Mouse (Mus musculus) layer of hippocampus, adult 2 months (tissue): Measurements from ENCODE around the gene Wfdc15a. TPM values are rescaled to one million over a fixed set of nuclear protein-coding genes. Genes with fewer than 3 reads are reported as not detected.

Experiments
- DNase-seq, 2 experiments: peaks; one replicate each; pipeline ENCODE4 v3.0.0; 2022; ENCODE audit warnings: low spot score in 2 of 2
- H3K27ac ChIP-seq: fragments of 200-600 bp; 2 replicates; pipeline ENCODE4 v1.8.1; 2022
- H3K4me3 ChIP-seq: fragments of 200-600 bp; 2 replicates; pipeline ENCODE4 v1.8.1; 2022; ENCODE audit warnings: mild to moderate bottlenecking
- CTCF ChIP-seq: fragments of 200-600 bp; conservative IDR thresholded peaks from 2 replicates; pipeline ENCODE4 v1.8.1; 2022; ENCODE audit warnings: antibody characterized with exemption, mild to moderate bottlenecking, moderate library complexity
- total RNA-seq, 2 experiments: library from RNA; stranded (reverse); gene quantifications; 2 replicates each; pipeline ENCODE4 v1.2.3; 2021

The Wfdc15a gene
- total RNA-seq, 2 experiments from 2014 or later = not detected

GRCm38 (mm10) chr2:164168571-164168946 is 31.4 kb downstream of the Wfdc15a start:
- H3K4me3 ChIP-seq = peak overlapping the region; percentile 42
- peak in 1 of 2 experiments; percentile 44 for DNase-seq
- no peak overlapping the region for H3K27ac ChIP-seq
- TF ChIP-seq CTCF = peak; percentile 61

- TF ChIP-seq CTCF = no peak
- peak in 1 of 2 experiments; percentile 17 for DNase-seq
- peak overlapping the region; percentile 42 for H3K4me3 ChIP-seq
- no peak overlapping the region for H3K27ac ChIP-seq
Observed at GRCm38 (mm10) chr2:164167752-164168570, 32.0 kb downstream of the Wfdc15a start.

DNA sequence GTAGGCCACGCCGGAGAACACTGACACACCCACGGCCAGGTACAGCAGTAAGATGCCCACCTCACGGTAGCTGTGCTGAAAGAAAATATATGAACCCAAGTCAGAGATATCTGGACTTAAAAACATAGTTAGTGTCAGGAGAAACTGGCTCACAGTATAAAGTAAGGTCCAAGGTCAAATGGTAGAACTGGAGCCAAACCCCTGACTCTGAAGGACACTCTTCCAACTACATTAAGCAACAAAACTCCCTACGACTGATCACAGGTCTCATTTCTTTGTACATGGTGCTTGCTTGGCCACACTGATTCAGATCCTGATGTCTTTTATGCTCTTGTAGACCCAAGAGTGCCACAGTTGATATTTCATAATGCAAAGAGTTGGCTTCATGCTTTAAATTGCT is 35.0 kb downstream of the Wfdc15a start:
- H3K4me3 ChIP-seq = no peak overlapping the region
- TF ChIP-seq CTCF = no peak
- H3K27ac ChIP-seq = no peak overlapping the region
- no peak for DNase-seq

- H3K27ac ChIP-seq = no peak overlapping the region
- DNase-seq = no peak
- no peak overlapping the region for H3K4me3 ChIP-seq
- no peak for TF ChIP-seq CTCF
Observed at GRCm38 (mm10) chr2:164161515-164162055, 38.3 kb downstream of the Wfdc15a start.

GRCm38 (mm10) chr2:164158838-164159237 is 41.1 kb downstream of the Wfdc15a start:
- Histone ChIP-seq H3K27ac (no peak overlapping the region; the same call in 1 of the 2 replicates), H3K4me3 (no peak overlapping the region)
- DNase-seq = no peak
- TF ChIP-seq CTCF = no peak

GRCm38 (mm10) chr2:164156158-164156557 is 43.8 kb downstream of the Wfdc15a start:
- Histone ChIP-seq H3K27ac (no peak overlapping the region), H3K4me3 (no peak overlapping the region)
- DNase-seq = no peak
- TF ChIP-seq CTCF = no peak

DNA sequence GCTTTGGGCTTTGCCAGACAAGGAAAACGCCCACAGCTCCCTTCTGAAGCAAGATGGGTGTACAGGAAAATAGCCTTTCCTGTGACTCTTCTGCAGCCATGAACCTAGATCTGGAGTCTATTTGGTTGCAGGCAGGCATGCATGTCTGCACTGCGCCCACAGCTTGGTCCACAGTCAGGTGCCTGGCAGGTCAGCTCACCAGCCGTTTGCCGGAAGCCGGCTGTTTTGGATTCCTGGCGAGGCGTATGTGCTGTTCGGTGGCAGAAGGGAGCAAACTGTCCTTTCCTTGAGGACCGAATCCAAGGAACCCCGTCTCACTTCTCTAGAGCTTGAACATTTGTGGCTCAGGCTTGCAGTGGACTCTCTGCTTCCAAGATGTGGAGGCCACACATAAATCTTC is 45.9 kb downstream of the Wfdc15a start:
- no peak for DNase-seq
- H3K4me3 ChIP-seq = no peak overlapping the region
- H3K27ac ChIP-seq = 0 out of 2 replicates have a peak overlapping the region, but pooled peaks have one; percentile 12
- no peak for TF ChIP-seq CTCF

- TF ChIP-seq CTCF = no peak
- DNase-seq = no peak
- H3K4me3 ChIP-seq = no peak overlapping the region
- H3K27ac ChIP-seq = no peak overlapping the region
Observed at GRCm38 (mm10) chr2:164152341-164152740, 47.6 kb downstream of the Wfdc15a start.

- no peak for DNase-seq
- no peak for TF ChIP-seq CTCF
- Histone ChIP-seq H3K4me3 (no peak overlapping the region), H3K27ac (peak overlapping the region; percentile 32; the same call in 1 of the 2 replicates)
Observed at GRCm38 (mm10) chr2:164150086-164150760, 49.7 kb downstream of the Wfdc15a start.

Other genes starting within 250 kb of the Wfdc15a start
- gene Ywhab, start 205.2 kb downstream of the Wfdc15a start, total RNA-seq = 100 to 1,000 TPM; 520 to 529 TPM
- gene Pabpc1l, start 174.7 kb downstream of the Wfdc15a start, total RNA-seq = 1 to 10 TPM; 1.1 to 1.2 TPM
- gene Stk4, start 129.8 kb downstream of the Wfdc15a start, total RNA-seq = 10 to 100 TPM; 46.9 to 50.4 TPM
- 100 to 1,000 TPM; 107 to 108 TPM for gene Tomm34, start 129.0 kb downstream of the Wfdc15a start, total RNA-seq
- 1 to 10 TPM; 4.4 to 5.7 TPM for gene Kcns1, start 29.0 kb downstream of the Wfdc15a start, total RNA-seq
- not detected for gene Wfdc5, start 17.4 kb downstream of the Wfdc15a start, total RNA-seq
- not detected for gene Wfdc12, start 9.5 kb downstream of the Wfdc15a start, total RNA-seq
- not detected for gene Wfdc15b, start 21.5 kb upstream of the Wfdc15a start, total RNA-seq
- gene Svs2, start 38.3 kb upstream of the Wfdc15a start, total RNA-seq = not detected
- gene Svs3b, start 56.5 kb upstream of the Wfdc15a start, total RNA-seq = not detected
- gene Svs4, start 78.3 kb upstream of the Wfdc15a start, total RNA-seq = not detected
- gene Svs3a, start 89.1 kb upstream of the Wfdc15a start, total RNA-seq = not detected
- not detected for gene Svs6, start 116.6 kb upstream of the Wfdc15a start, total RNA-seq
- gene Svs5, start 132.6 kb upstream of the Wfdc15a start, total RNA-seq = not detected
- gene Slpi, start 189.0 kb upstream of the Wfdc15a start, total RNA-seq = 1 to 10 TPM in 1 of 2 experiments, not detected in 1; 1.8 TPM
- gene Rbpjl, start 203.0 kb upstream of the Wfdc15a start, total RNA-seq = under 1 TPM; 0.07 to 0.46 TPM
- 10 to 100 TPM; 10.3 to 11.2 TPM for gene Matn4, start 205.0 kb upstream of the Wfdc15a start, total RNA-seq
- 100 to 1,000 TPM; 122 to 137 TPM for gene Sdc4, start 243.8 kb upstream of the Wfdc15a start, total RNA-seq